8 mouse cellular contexts compared by ENCODE assay signal in genomic region chr11:60273273-60273805, GRCm38 (mm10). TPM values are rescaled to one million over a fixed set of nuclear protein-coding genes. Genes with fewer than 3 reads are reported as not detected.
DNase-seq lines count a peak whose midpoint lies in the region; ATAC-seq and TF ChIP-seq lines count a peak whose summit lies in the region.

No protein-coding gene starts in this region.

- no peak overlapping the region for H3K4me3 ChIP-seq in heart, adult 2 months
- no peak overlapping the region for H3K4me3 ChIP-seq in embryonic facial prominence, embryonic 12.5 days
- H3K4me3 ChIP-seq in limb, embryonic 13.5 days: no peak overlapping the region
- no peak overlapping the region for H3K4me3 ChIP-seq in stomach, postnatal 0 days (ENCODE audit: low read depth, low read length)

- no peaks in the 10 kb centered on the region for H3K36me3 ChIP-seq in heart, adult 2 months (ENCODE audit: control insufficient read depth, insufficient read depth, low read length)
- no peaks in the 10 kb centered on the region for H3K36me3 ChIP-seq in embryonic facial prominence, embryonic 12.5 days
- peaks cover 16% of the 10 kb centered on the region for H3K36me3 ChIP-seq in limb, embryonic 13.5 days
- H3K36me3 ChIP-seq in stomach, postnatal 0 days (ENCODE audit: control insufficient read depth, insufficient read depth, low read length): no peaks in the 10 kb centered on the region

- TF ChIP-seq CTCF in heart, adult 2 months (IDR thresholded peaks at IDR 0.05): no peak
- no peak for TF ChIP-seq CTCF in stomach, postnatal 0 days (IDR thresholded peaks at IDR 0.05; ENCODE audit: low read depth)

- H3K9me3 ChIP-seq in embryonic facial prominence, embryonic 12.5 days: no peaks in the 10 kb centered on the region
- H3K9me3 ChIP-seq in limb, embryonic 13.5 days: no peaks in the 10 kb centered on the region
- H3K9me3 ChIP-seq in stomach, postnatal 0 days (ENCODE audit: control insufficient read depth, low read length): no peaks in the 10 kb centered on the region

- H3K27me3 ChIP-seq in heart, adult 2 months (ENCODE audit: control insufficient read depth, insufficient read depth, low read length): no peaks in the 10 kb centered on the region
- no peaks in the 10 kb centered on the region for H3K27me3 ChIP-seq in embryonic facial prominence, embryonic 12.5 days
- no peaks in the 10 kb centered on the region for H3K27me3 ChIP-seq in limb, embryonic 13.5 days
- no peaks in the 10 kb centered on the region for H3K27me3 ChIP-seq in stomach, postnatal 0 days (ENCODE audit: control insufficient read depth, insufficient read depth, low read length)

- no peak for TF ChIP-seq EP300 in heart, adult 2 months (IDR thresholded peaks at IDR 0.05; ENCODE audit: insufficient read depth, low read depth, low read length)
- no peak for TF ChIP-seq EP300 in stomach, postnatal 0 days (optimal IDR thresholded peaks at IDR 0.05)

- ATAC-seq in embryonic facial prominence, embryonic 12.5 days (ENCODE audit: insufficient number of reproducible peaks, insufficient read depth, low FRiP score, low TSS enrichment): peak; percentile 83
- peak; percentile 54; the same call in 1 of the 2 replicates for ATAC-seq in limb, embryonic 13.5 days (ENCODE audit: low FRiP score, low read depth)
- ATAC-seq in stomach, postnatal 0 days (ENCODE audit: low FRiP score, low TSS enrichment): no peak; the same call in 1 of the 2 replicates
- ATAC-seq in CD4-positive, CD25-positive, alpha-beta regulatory T cell, adult 4 months: no peak

- 33% methylated on average over 5 of the region's 5 CpGs for WGBS in heart, adult 2 months
- WGBS in embryonic facial prominence, embryonic 12.5 days: 20% methylated on average over 5 of the region's 5 CpGs
- WGBS in limb, embryonic 13.5 days: 23% methylated on average over 5 of the region's 5 CpGs
- WGBS in stomach, postnatal 0 days: 48% methylated on average over 5 of the region's 5 CpGs

- no peak overlapping the region; the same call in 1 of the 2 replicates for H3K4me2 ChIP-seq in embryonic facial prominence, embryonic 12.5 days (replicated peaks)
- peak overlapping the region; percentile 27 for H3K4me2 ChIP-seq in limb, embryonic 13.5 days (replicated peaks)
- no peak overlapping the region for H3K4me2 ChIP-seq in stomach, postnatal 0 days (replicated peaks; ENCODE audit: low read depth)

- peak in 1 of 2 experiments; percentile 22 for DNase-seq in heart, adult 2 months
- no peak for DNase-seq in heart, adult 11 months
- DNase-seq in 3T3-L1 (ENCODE audit: low read depth, low spot score): peak; percentile 97
- DNase-seq in stomach, postnatal 0 days (ENCODE audit: low spot score): no peak
- no peak for DNase-seq in testis, postnatal 10 days (ENCODE audit: low spot score)

- H3K79me2 ChIP-seq in heart, adult 2 months (replicated peaks; ENCODE audit: control insufficient read depth, insufficient read depth, low read length): no peaks in the 10 kb centered on the region

- TF ChIP-seq POLR2A in heart, adult 2 months (IDR thresholded peaks at IDR 0.05; ENCODE audit: insufficient read depth, low read depth, low read length): no peak

- H3K27ac ChIP-seq in heart, adult 2 months: peak overlapping the region; percentile 18; the same call in 1 of the 2 replicates
- peak overlapping the region; percentile 84 for H3K27ac ChIP-seq in embryonic facial prominence, embryonic 12.5 days
- peak overlapping the region; percentile 84 for H3K27ac ChIP-seq in limb, embryonic 13.5 days
- peak overlapping the region; percentile 45 for H3K27ac ChIP-seq in stomach, postnatal 0 days (replicated peaks)

- no peak overlapping the region for H3K9ac ChIP-seq in heart, adult 2 months (ENCODE audit: low read depth, low read length)
- no peak overlapping the region; the same call in 1 of the 2 replicates for H3K9ac ChIP-seq in embryonic facial prominence, embryonic 12.5 days
- H3K9ac ChIP-seq in limb, embryonic 13.5 days: no peak overlapping the region
- H3K9ac ChIP-seq in stomach, postnatal 0 days (ENCODE audit: low read length): no peak overlapping the region

- peaks cover 4% of the 10 kb centered on the region for H3K4me1 ChIP-seq in heart, adult 2 months (ENCODE audit: control insufficient read depth, insufficient read depth, low read length)
- peaks cover 22% of the 10 kb centered on the region for H3K4me1 ChIP-seq in embryonic facial prominence, embryonic 12.5 days
- H3K4me1 ChIP-seq in limb, embryonic 13.5 days: peaks cover 22% of the 10 kb centered on the region
- H3K4me1 ChIP-seq in stomach, postnatal 0 days (replicated peaks; ENCODE audit: control insufficient read depth, insufficient read depth): no peaks in the 10 kb centered on the region

- intact Hi-C loops in heart, adult 2 months (cut with DNase I): no loop called here

RNA-seq across cellular contexts. Expression of gene Srebf1, which starts 51.0 kb away (rescaled TPM):
- 10 to 100 TPM; 25.3 to 35.4 TPM for total RNA-seq in heart, adult 2 months (2021)
- 42.6 and 54.0 TPM in 2 replicates for polyA plus RNA-seq in heart, adult 2 months (2012; rRNA removed)
- polyA plus RNA-seq in embryonic facial prominence, embryonic 12.5 days (2016; fragmentation: Nextera tagmentation; extraction: Ambion mirVana): 54.8 and 56.6 TPM in 2 replicates
- 64.5 and 65.7 TPM in 2 replicates for polyA plus RNA-seq in limb, embryonic 13.5 days (2015; fragmentation: Nextera tagmentation; extraction: Ambion mirVana)
- 44.7 and 47.9 TPM in 2 replicates for polyA plus RNA-seq in stomach, postnatal 0 days (2015; fragmentation: Nextera tagmentation; extraction: Ambion mirVana)
- polyA plus RNA-seq in CD4-positive, CD25-positive, alpha-beta regulatory T cell, adult 4 months (2017; shearing (Covaris generic)): 10 to 100 TPM; 20.7 to 28.6 TPM

Comparison
In these comparisons a context has a peak if more than half of its experiments do, and no peak if none do; other contexts are left out.
1. H3K27ac ChIP-seq: peak in every context shown above with its lines; median percentile 84 in embryonic facial prominence, embryonic 12.5 days; 84 in limb, embryonic 13.5 days; 45 in stomach, postnatal 0 days; 18 in heart, adult 2 months.
2. ATAC-seq: peak in embryonic facial prominence, embryonic 12.5 days (single experiment) and limb, embryonic 13.5 days (single experiment); none in stomach, postnatal 0 days (single experiment) and CD4-positive, CD25-positive, alpha-beta regulatory T cell, adult 4 months (single experiment).